Mouse (Mus musculus) heart, embryonic 14.5 days (tissue): ENCODE measurements at regions not wholly inside any gene's neighbourhood (a gene's known extent, or its start where the extent isn't known, plus 50 kb on each side); places are given as distances from the start of the nearest gene placed in this dataset.

Experiments used
- ATAC-seq: fragments of 200-750 bp; cut with Nextera tagmentation; 2 replicates; pipeline ENCODE4 v1.8.0; 2017; ENCODE audit warnings: low read depth, moderate TSS enrichment; ENCODE audit not compliant: insufficient number of reproducible peaks, insufficient read depth, low FRiP score
- H3K27ac ChIP-seq, 2 experiments: fragments of 200-500 bp in 1 of 2; fragments of 300-500 bp in 1 of 2; sonication (generic) in 1 of 2; replicated peaks in 1 of 2; 2 replicates each; pipeline ENCODE4 v1.5.1; 2012 to 2014; ENCODE audit warnings: low read depth in 2 of 2, low read length in 2 of 2, control low read depth in 1 of 2, mild to moderate bottlenecking in 1 of 2, mixed read lengths in 1 of 2; ENCODE audit not compliant: control insufficient read depth in 1 of 2, insufficient read depth in 1 of 2
- H3K27me3 ChIP-seq: fragments of 300-500 bp; sonication (generic); 2 replicates; pipeline ENCODE4 v1.6.1; 2014; ENCODE audit warnings: mild to moderate bottlenecking, low read length, control low read depth; ENCODE audit not compliant: control insufficient read depth, insufficient read depth
- H3K36me3 ChIP-seq: fragments of 300-500 bp; sonication (generic); 2 replicates; pipeline ENCODE4 v1.6.1; 2014; ENCODE audit warnings: mild to moderate bottlenecking, control low read depth, low read length, mixed read lengths; ENCODE audit not compliant: control insufficient read depth, insufficient read depth
- H3K4me1 ChIP-seq, 2 experiments: fragments of 200-500 bp in 1 of 2; fragments of 300-500 bp in 1 of 2; sonication (generic) in 1 of 2; 2 replicates each; pipeline ENCODE4 v1.6.1; 2012 to 2014; ENCODE audit warnings: low read length in 2 of 2, control low read depth in 1 of 2, mixed read lengths in 1 of 2; ENCODE audit not compliant: control insufficient read depth in 2 of 2, insufficient read depth in 2 of 2
- H3K4me2 ChIP-seq: fragments of 300-500 bp; sonication (generic); 2 replicates; pipeline ENCODE4 v1.6.1; 2014; ENCODE audit warnings: mild to moderate bottlenecking, low read length
- H3K4me3 ChIP-seq, 2 experiments: fragments of 200-500 bp in 1 of 2; fragments of 300-500 bp in 1 of 2; sonication (generic) in 1 of 2; 2 replicates each; pipeline ENCODE4 v1.5.1; 2012 to 2014; ENCODE audit warnings: low read length in 2 of 2, mild to moderate bottlenecking in 2 of 2, control low read depth in 1 of 2, low read depth in 1 of 2, moderate library complexity in 1 of 2; ENCODE audit not compliant: control insufficient read depth in 1 of 2, insufficient read depth in 1 of 2
- H3K9ac ChIP-seq: fragments of 300-500 bp; sonication (generic); 2 replicates; pipeline ENCODE4 v1.6.1; 2014; ENCODE audit warnings: mild to moderate bottlenecking, low read length
- H3K9me3 ChIP-seq: fragments of 300-500 bp; sonication (generic); 2 replicates; pipeline ENCODE4 v1.6.1; 2016; ENCODE audit warnings: low read length, control low read depth; ENCODE audit not compliant: control insufficient read depth
- WGBS: fragments of 180-500 bp; shearing (Covaris S2); extraction: QIAGEN DNeasy Blood & Tissue Kit; methylation state at CpG from one replicate; pipeline ENCODE4 v1.1.7; 2014; 5-methylcytosine and 5-hydroxymethylcytosine counted together

GRCm38 (mm10) chr4:47603378-47603777, 128.9 kb downstream of the Sec61b start:
- H3K4me2 ChIP-seq, result peak overlapping the region; percentile 70
- H3K4me1 ChIP-seq, result peaks cover 18 to 28% of the 10 kb centered on the region in 2 experiments
- no peak for ATAC-seq
- peak overlapping the region; percentile 73 for H3K9ac ChIP-seq
- peak overlapping the region; percentile 97 to 98 for H3K27ac ChIP-seq
- no peaks in the 10 kb centered on the region for H3K9me3 ChIP-seq
- peak overlapping the region; percentile 27 for H3K4me3 ChIP-seq
- H3K36me3 ChIP-seq, result no peaks in the 10 kb centered on the region
- peaks cover 2% of the 10 kb centered on the region; the same call in 1 of the 2 replicates for H3K27me3 ChIP-seq
- WGBS, result 23% methylated on average over 6 of the region's 6 CpGs

DNA sequence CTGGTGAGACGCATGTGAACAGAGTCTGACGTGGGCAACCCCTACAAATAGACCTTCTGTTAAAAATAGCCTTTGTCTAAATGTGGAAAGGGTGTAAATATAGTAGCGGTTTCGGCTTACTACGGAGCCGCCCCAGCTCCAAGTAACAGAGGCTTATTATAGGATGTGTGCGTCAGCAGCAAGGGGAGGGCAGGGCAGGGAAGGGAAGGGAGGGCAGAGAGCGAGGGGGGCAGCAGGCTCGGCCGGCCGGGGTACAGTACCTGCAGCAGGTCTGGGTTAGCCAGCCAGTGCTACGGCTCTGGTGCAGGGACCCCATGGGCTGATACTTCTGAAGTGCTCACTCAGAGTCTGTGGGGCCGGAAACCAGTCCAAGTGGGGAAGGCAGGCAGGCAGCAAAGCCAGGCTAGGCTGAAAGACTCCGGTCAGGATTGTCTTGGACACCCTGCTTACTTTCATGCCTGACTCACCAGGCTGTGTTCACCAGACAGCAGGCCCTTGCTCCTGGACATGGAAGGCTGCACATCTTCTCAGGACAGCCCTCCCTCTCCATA, 129.5 kb downstream of the Sec61b start:
- 8% methylated on average over 14 of the region's 14 CpGs for WGBS
- ATAC-seq, result peak; percentile 87
- Histone ChIP-seq H3K27ac (peak overlapping the region; percentile 97 to 98), H3K36me3 (no peaks in the 10 kb centered on the region), H3K9ac (peak overlapping the region; percentile 73), H3K9me3 (no peaks in the 10 kb centered on the region), H3K4me2 (peak overlapping the region; percentile 70), H3K4me3 (peak overlapping the region; percentile 27), H3K27me3 (peaks cover 2% of the 10 kb centered on the region; the same call in 1 of the 2 replicates), H3K4me1 (peaks cover 18 to 28% of the 10 kb centered on the region in 2 experiments)

DNA sequence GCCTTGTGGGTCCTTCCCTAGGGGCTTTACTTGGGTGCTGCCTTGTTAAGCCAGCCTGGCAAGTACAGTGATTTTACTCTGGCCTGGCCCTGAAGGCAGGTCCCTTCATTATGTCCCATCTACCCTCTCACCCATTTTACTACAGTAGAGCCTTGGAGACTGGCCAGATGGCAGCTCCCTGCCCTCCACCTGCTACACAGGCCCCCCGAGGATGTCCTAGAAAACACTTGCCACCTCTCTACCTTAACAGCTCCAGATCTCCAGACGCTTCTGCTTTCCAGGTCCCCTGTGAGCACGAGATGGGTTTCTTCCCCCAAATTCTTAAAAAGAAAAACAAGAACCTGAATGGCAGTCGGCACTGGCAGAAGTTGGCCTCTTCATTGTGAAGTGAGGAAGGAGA, 131.2 kb downstream of the Sec61b start:
- Histone ChIP-seq H3K4me2 (no peak overlapping the region), H3K9ac (no peak overlapping the region), H3K27me3 (peaks cover 2% of the 10 kb centered on the region; the same call in 1 of the 2 replicates), H3K27ac (no peak overlapping the region), H3K4me1 (peaks cover 21 to 28% of the 10 kb centered on the region in 2 experiments), H3K9me3 (no peaks in the 10 kb centered on the region), H3K36me3 (no peaks in the 10 kb centered on the region), H3K4me3 (no peak overlapping the region)
- no peak for ATAC-seq
- WGBS, result 77% methylated on average over 4 of the region's 4 CpGs

DNA sequence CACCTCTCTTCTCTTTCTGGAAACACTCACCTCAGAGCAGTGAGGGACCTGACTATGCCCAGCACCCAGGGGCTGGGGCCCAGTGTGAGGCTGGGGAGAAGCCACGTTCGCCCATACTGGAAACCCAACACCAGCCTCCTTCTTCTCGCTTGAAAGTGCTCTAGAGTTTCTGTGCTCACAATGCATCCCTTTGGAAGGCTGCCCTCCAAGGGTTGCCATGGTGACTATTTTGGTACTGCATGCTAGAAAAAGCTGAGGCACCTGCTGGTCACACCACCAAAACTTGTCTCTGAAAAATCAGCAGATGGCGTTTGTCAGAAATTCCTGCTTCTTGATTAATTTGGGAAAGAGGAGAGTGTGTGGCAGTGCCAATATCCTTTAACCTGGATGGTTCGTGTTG, 134.2 kb downstream of the Sec61b start:
- WGBS, result 78% methylated on average over 5 of the region's 5 CpGs
- ATAC-seq, result no peak
- no peak overlapping the region for H3K27ac ChIP-seq
- peaks cover 2% of the 10 kb centered on the region; the same call in 1 of the 2 replicates for H3K27me3 ChIP-seq
- peaks cover 11 to 14% of the 10 kb centered on the region in 2 experiments; a peak in 3 of 4 replicates for H3K4me1 ChIP-seq
- H3K4me3 ChIP-seq, result no peak overlapping the region
- H3K4me2 ChIP-seq, result no peak overlapping the region
- H3K9ac ChIP-seq, result no peak overlapping the region
- H3K9me3 ChIP-seq, result no peaks in the 10 kb centered on the region
- H3K36me3 ChIP-seq, result no peaks in the 10 kb centered on the region

- Histone ChIP-seq H3K9me3 (no peaks in the 10 kb centered on the region), H3K9ac (no peak overlapping the region), H3K4me2 (no peak overlapping the region), H3K4me1 (peaks cover 0 to 3% of the 10 kb centered on the region in 2 experiments; a peak in 2 of 4 replicates), H3K27me3 (peaks cover 2% of the 10 kb centered on the region; the same call in 1 of the 2 replicates), H3K4me3 (no peak overlapping the region), H3K36me3 (no peaks in the 10 kb centered on the region), H3K27ac (no peak overlapping the region)
- WGBS, result 65% methylated on average over 5 of the region's 5 CpGs
- ATAC-seq, result no peak
These were observed 136.5 kb downstream of the Sec61b start for GRCm38 (mm10) chr4:47610913-47611312.

- Histone ChIP-seq H3K27me3 (no peaks in the 10 kb centered on the region), H3K9ac (no peak overlapping the region), H3K27ac (no peak overlapping the region), H3K36me3 (no peaks in the 10 kb centered on the region), H3K4me3 (no peak overlapping the region), H3K4me2 (no peak overlapping the region), H3K9me3 (no peaks in the 10 kb centered on the region), H3K4me1 (peaks cover 7 to 9% of the 10 kb centered on the region in 2 experiments; a peak in 2 of 4 replicates)
- 77% methylated on average over 3 of the region's 3 CpGs for WGBS
- no peak for ATAC-seq
These were observed 142.1 kb downstream of the Sec61b start for GRCm38 (mm10) chr4:47616525-47616924.

DNA sequence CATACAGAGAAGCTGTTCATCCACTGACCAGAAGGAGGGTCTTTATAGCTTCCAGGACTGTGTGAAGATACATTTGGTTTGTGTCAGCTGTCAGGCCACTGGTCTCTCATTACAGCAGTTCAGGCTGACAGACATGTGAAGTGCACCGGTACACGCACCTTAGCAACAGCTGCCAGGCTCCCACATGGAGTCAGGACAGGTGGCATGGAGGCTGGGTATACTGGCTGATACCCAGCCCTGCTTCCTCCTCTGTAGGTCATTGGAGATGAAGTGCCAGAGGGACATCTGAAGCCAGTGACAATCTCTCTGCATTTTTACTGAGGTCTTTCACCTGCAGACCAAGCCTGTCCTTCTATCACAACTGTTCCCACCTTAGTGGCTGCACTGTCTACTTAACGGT, 146.2 kb downstream of the Sec61b start:
- no peak for ATAC-seq
- Histone ChIP-seq H3K4me1 (peaks cover 7 to 9% of the 10 kb centered on the region in 2 experiments; a peak in 2 of 4 replicates), H3K4me3 (no peak overlapping the region), H3K4me2 (no peak overlapping the region), H3K9me3 (no peaks in the 10 kb centered on the region), H3K27ac (no peak overlapping the region), H3K36me3 (no peaks in the 10 kb centered on the region), H3K9ac (no peak overlapping the region), H3K27me3 (no peaks in the 10 kb centered on the region)
- 52% methylated on average over 3 of the region's 3 CpGs for WGBS
